Mouse (Mus musculus) ovary, postnatal 36 days (tissue): ENCODE results near the gene Itpkc.
"Not testable (repeated sequence)": the region's sequence is repeated elsewhere in the genome, so short reads cannot be mapped to it uniquely, and the experiment has no call there.

Experiments
- DNase-seq: peaks from one replicate; pipeline ENCODE4 v3.0.0; 2022; ENCODE audit warnings: low spot score, mixed read lengths

Gene Itpkc

DNA sequence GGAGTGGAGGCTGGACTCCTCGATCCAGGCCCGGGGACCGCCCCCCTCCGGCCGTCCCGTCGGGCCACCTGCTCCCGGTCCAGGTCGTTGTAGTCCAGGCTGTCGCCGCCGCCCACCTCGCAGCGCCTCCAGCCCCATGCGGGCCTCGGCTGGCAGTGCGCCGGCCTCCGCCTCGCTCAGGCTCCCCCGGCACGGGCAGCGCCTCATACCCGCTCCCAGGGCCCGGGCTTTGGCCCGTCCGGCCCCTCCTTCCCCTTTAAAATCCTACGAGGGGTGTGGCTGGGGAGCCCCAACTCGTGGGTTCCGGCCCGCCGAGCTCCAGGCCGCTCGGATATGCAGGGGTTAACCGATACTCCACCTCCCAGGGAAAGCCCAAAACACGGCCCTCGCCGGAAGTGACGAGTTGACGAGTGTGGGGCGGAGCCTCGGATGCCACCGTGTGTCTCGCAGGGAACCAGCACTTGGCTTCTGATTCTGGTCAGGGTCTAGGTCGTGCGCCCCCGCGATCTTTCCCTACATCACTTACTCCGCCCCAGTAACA lies at the start of gene Itpkc:
Gene Itpkc (minus strand): TSS at position 381 of the 541 bp plus-strand sequence.
- peak; percentile 91 for DNase-seq

DNA sequence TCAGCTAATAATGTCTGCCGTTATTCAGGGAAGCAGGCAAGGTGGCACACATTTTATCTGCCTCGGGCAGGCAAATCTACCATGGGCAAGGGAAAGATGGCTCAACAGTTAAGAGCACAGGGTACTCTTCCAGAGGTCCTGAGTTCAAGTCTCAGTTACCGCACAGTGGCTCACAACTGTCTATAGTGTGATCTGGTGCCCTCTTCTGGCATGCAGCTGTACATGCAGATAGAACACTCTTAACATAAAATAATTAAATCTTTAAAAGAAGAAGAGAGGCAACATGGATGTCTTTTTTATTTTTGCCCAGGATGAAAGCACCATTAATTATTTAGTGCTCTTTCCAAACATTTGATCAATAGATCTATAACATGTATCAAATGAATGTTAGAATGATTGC lies 48.7 kb upstream of the Itpkc start:
- no peak for DNase-seq

DNA sequence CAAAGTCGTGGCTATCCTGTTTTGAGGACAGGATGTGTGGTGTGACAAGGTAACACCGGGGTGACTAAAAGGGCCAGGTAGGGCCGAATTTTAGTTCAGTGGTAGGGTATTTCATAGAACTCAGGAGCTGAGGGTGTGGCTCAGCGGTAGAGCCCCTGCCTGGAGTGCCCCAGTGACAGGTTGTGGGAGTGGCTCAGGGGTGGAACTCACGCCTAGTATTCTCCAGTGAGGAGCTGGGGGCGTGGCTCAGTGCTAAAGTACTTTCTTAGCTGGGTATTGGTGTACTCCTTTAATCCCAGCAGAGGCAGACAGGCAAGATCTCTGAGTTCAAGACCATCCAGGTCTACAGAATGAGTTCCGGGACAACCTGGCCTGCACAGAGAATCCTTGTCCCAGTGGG lies 47.6 kb upstream of the Itpkc start:
- no peak for DNase-seq

DNA sequence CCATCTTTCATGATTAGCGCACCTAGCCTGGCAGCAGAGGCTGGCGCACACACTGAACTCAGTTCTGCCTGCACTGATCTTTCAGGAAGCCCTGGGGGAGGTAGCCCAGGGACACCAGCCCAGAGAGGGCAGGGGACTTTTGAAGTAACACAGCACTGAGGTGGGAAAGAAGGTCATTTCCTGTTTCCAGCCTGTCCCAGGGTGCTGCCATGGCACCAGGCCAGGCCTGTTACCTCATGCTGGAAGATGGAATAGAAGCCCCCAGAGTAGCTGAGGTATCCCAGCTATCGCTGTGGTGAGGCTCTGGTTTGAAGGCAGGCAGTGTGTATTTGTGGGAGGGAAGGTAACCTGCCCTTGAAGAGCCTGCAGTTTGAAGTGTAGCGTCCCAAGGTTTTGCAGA lies 46.5 kb upstream of the Itpkc start:
- DNase-seq: no peak

- DNase-seq: no peak
Observed at GRCm38 (mm10) chr7:27273739-27274351, 45.4 kb upstream of the Itpkc start.

- no peak for DNase-seq
Observed at GRCm38 (mm10) chr7:27271423-27271822, 43.0 kb upstream of the Itpkc start.

DNA sequence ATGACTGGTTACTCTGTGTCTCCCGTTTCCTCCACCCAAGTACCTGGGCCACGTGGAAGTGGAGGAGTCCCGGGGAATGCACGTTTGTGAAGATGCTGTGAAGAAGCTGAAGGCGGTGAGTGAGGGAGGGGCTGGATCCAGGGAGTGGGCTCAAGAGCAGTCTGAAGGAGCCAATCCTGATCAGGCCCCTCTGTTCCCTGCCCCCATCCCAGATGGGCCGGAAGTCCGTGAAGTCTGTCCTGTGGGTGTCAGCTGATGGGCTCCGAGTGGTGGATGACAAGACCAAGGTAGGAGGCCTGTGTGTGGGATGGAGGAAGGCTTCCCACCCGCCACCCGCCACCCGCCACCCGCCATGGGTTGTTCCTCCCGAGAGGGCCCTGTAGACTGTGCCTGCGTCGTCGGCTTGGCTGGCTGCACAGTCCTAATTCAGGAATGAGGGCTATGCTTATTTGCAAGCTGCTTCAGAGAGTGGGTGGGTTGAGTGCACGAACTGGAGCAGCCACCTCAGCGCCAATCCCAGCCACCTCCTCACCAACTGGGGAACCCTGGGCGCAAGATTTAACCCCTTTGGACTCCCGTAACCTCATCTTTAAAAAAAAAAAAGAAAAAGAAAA lies 38.2 kb upstream of the Itpkc start:
- DNase-seq: no peak

DNA sequence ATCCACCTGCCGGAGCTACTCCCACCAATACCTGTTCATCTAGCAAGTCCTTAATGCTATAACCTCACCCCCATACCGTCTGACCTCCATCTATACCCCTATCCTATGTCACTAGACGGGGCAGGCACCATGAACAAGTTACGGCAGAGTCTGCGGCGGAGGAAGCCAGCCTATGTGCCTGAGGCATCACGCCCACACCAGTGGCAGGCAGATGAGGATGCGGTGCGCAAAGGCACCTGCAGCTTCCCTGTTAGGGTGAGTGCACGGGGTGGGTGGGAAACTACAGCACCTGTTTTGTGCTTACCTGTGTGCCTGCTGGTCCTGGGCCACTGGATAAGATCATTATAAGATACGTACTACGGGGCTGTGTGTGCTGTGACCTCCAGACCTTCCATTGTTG lies 36.3 kb upstream of the Itpkc start:
- DNase-seq: no peak

- no peak for DNase-seq
Observed at GRCm38 (mm10) chr7:27261888-27262287, 33.4 kb upstream of the Itpkc start.

- DNase-seq: no peak
Observed at GRCm38 (mm10) chr7:27260856-27261255, 32.4 kb upstream of the Itpkc start.

DNA sequence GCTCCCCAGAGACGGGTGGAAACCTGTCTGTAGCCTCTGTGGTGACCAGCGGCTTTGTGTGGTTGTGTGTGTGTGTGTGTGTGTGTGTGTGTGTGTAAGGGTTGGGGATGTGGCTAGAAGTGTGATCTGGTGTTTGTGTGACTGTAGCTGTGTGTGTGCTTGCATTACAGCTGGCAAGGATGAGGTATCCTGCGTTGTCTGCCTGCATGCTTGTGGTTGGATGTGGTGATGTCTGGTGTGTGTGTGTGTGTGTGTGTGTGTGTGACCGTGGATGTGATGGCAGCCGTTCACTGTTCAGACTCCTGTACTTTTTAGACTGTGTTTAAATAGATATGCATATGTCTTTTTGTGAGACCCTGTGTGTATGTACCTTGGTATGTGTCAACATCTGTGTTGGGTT lies 31.3 kb upstream of the Itpkc start:
- DNase-seq: no peak

DNA sequence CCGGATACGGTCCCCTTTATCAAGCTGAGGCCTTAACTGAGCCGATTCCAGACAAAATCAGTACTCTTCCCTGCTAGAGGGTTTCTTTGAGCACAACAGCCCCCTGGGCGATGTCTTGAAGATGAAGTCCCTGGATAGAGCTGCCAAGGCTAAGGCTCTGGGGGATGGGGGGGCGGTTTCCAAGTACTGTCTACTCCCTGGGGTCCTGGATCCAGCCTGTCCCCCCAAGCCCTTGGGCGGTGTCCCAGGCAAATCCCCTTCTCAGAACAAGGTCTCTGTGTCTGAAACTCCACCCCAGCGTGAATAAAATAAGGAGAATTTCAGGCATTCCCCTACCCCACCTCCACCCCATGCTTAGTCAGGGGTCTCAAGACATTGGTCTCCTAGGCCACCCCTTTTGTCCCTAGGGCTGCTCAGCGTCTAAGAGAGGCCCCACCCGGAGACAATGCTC lies 30.8 kb upstream of the Itpkc start:
- no peak for DNase-seq

GRCm38 (mm10) chr7:27258205-27258899 lies 29.9 kb upstream of the Itpkc start, which contains the start of gene Numbl:
Numbl (plus strand) TSS chr7:27258433.
- peak; percentile 93 for DNase-seq

GRCm38 (mm10) chr7:27257852-27258204 lies 29.4 kb upstream of the Itpkc start:
- no peak for DNase-seq

- peak; percentile 71 for DNase-seq
Observed at GRCm38 (mm10) chr7:27257046-27257851, 28.8 kb upstream of the Itpkc start.

GRCm38 (mm10) chr7:27255721-27256120 lies 27.3 kb upstream of the Itpkc start:
- DNase-seq: no peak

- no peak for DNase-seq
Observed at GRCm38 (mm10) chr7:27251946-27252345, 23.5 kb upstream of the Itpkc start.

- no peak for DNase-seq
Observed at GRCm38 (mm10) chr7:27249928-27250327, 21.5 kb upstream of the Itpkc start.

GRCm38 (mm10) chr7:27249146-27249545 lies 20.7 kb upstream of the Itpkc start:
- no peak for DNase-seq

GRCm38 (mm10) chr7:27244088-27244487 lies 15.6 kb upstream of the Itpkc start:
- DNase-seq: not testable (repeated sequence)

- DNase-seq: no peak
Observed at GRCm38 (mm10) chr7:27243211-27243610, 14.8 kb upstream of the Itpkc start.

DNA sequence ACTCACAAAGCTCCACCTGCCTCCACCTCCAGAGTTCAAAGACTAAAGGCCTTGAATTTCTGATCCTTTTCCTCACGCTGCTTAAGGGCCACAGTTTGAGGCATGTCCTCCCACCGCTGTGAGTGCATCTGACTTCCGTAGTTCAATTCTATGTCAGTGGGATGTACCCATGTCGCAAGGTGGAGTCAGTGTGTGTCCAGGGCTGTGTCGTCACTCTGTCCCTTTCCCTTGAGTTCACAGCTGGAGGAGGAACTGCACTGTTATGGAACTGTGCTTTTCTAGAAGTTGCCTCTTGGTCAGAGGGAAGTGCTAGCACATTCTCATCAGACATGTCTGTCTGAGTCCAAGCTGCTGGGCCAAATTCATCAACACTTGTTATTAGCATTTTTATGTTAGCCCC lies 10.1 kb upstream of the Itpkc start:
- no peak for DNase-seq
